Mouse (Mus musculus) liver, adult 2 months (tissue): Measurements from ENCODE around the gene Mrtfb.

ENCODE experiments used
- CTCF ChIP-seq: fragments of 200-500 bp; IDR thresholded peaks from 2 replicates; pipeline ENCODE4 v1.5.1; 2011; ENCODE audit warnings: low read depth, low read length, control low read depth
- POLR2A ChIP-seq: fragments of 200-500 bp; IDR thresholded peaks from 2 replicates; pipeline ENCODE4 v1.6.1; 2011; ENCODE audit warnings: low read length, control low read depth; ENCODE audit not compliant: insufficient read depth; ENCODE audit errors: extremely low read depth

- no peak for TF ChIP-seq POLR2A
- TF ChIP-seq CTCF, result no peak
Observed at GRCm38 (mm10) chr16:13212781-13213180, 43.5 kb upstream of the Mrtfb start.
